Mouse (Mus musculus) liver, embryonic 14.5 days (tissue): ENCODE measurements at regions not wholly inside any gene's neighbourhood (a gene's known extent, or its start where the extent isn't known, plus 50 kb on each side); places are given as distances from the start of the nearest gene placed in this dataset.

Source experiments
- CTCF ChIP-seq: IDR thresholded peaks from 2 replicates; pipeline ENCODE4 v1.5.1; 2016; ENCODE audit warnings: antibody characterized with exemption, low read depth, control low read depth
- EP300 ChIP-seq: IDR thresholded peaks from 2 replicates; pipeline ENCODE4 v1.6.1; 2016; ENCODE audit warnings: antibody characterized with exemption, low read depth

- TF ChIP-seq CTCF (no peak), EP300 (no peak)
Measured at GRCm38 (mm10) chr9:31998488-31999280, 85.4 kb upstream of the Barx2 start.
